Mouse (Mus musculus): ENCODE data around the gene Dennd2a.

DNA sequence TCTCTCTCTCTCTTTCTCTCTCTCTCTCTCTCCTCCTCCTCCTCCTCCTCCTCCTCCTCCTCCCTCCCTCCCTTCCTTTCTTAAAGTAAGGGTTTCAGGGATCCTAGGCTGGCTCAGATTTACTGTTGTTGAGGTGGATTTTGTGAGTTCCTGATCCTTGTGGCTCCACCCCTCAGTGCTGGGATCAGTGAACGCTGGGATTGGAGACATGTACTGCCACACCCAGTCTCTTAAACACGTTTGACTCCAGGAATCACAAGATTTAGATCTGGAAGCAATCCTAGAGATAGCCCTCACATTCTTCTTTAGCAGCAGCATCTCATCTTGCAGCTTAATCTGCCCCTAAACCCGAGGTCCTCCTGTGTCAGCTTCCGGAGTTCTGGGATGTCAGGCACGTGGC is 84.8 kb downstream of the Dennd2a start:
- no peak for TF ChIP-seq CTCF (IDR thresholded peaks at IDR 0.05; ENCODE audit: insufficient read depth, low read depth, low read length)
- TF ChIP-seq POLR2A (IDR thresholded peaks at IDR 0.05; ENCODE audit: insufficient read depth, low read depth, low read length), result no peak
